Mouse (Mus musculus): ENCODE results near the gene Olfr1416. TPM values are rescaled to one million over a fixed set of nuclear protein-coding genes. Genes with fewer than 3 reads are reported as not detected.
A peak's percentile ranks its signal among the peaks of the same experiment; 100 is the strongest.

The Olfr1416 gene
- polyA plus RNA-seq, 1 experiment from 2014 or later = not detected

DNA sequence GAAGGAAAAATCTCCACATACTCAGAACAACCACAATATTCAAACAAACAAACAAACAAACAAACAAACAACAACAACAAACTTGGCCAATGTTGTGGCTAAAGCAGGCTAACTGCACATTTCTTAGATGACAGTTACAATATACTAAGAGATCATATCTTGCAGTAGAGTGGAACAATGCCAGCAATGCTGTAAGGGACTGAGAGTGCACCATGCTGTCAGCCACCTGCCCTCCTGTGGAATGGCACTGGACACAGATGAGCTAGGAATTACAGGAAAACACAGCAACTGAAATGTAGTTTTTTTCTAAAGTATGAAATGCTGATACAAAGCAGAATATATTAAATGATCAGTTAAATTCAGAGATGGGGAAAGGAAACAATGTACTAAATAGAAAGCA, 27.2 kb downstream of the Olfr1416 start:
- no peak overlapping the region for H3K27ac ChIP-seq (replicated peaks)
- H3K36me3 ChIP-seq = peaks cover 82% of the 10 kb centered on the region
- no peak overlapping the region for H3K4me3 ChIP-seq
- H3K4me1 ChIP-seq (replicated peaks) = no peaks in the 10 kb centered on the region
- H3K9ac ChIP-seq = no peak overlapping the region
- H3K4me2 ChIP-seq = no peak overlapping the region
- no peak for ATAC-seq (ENCODE audit: low FRiP score, low read depth)
- no peaks in the 10 kb centered on the region for H3K9me3 ChIP-seq
- no peaks in the 10 kb centered on the region for H3K27me3 ChIP-seq

GRCm38 (mm10) chr1:92453751-92454445, 31.0 kb downstream of the Olfr1416 start:
- 77% methylated on average over 8 of the region's 8 CpGs for WGBS
- no peak overlapping the region for H3K4me2 ChIP-seq
- no peak overlapping the region for H3K4me3 ChIP-seq
- H3K4me1 ChIP-seq (replicated peaks) = no peaks in the 10 kb centered on the region
- H3K9ac ChIP-seq = no peak overlapping the region
- ATAC-seq (ENCODE audit: low FRiP score, low read depth) = no peak
- H3K27me3 ChIP-seq = no peaks in the 10 kb centered on the region
- no peak overlapping the region for H3K27ac ChIP-seq (replicated peaks)
- no peaks in the 10 kb centered on the region for H3K9me3 ChIP-seq
- H3K36me3 ChIP-seq = peaks cover 81% of the 10 kb centered on the region

- no peak overlapping the region for H3K4me2 ChIP-seq
- H3K9me3 ChIP-seq = no peaks in the 10 kb centered on the region
- H3K9ac ChIP-seq = no peak overlapping the region
- no peak for ATAC-seq (ENCODE audit: low FRiP score, low read depth)
- H3K4me1 ChIP-seq (replicated peaks) = no peaks in the 10 kb centered on the region
- peaks cover 86% of the 10 kb centered on the region for H3K36me3 ChIP-seq
- no peak overlapping the region for H3K27ac ChIP-seq (replicated peaks)
- no peaks in the 10 kb centered on the region for H3K27me3 ChIP-seq
- 85% methylated on average over 3 of the region's 3 CpGs for WGBS
- H3K4me3 ChIP-seq = no peak overlapping the region
Measured at GRCm38 (mm10) chr1:92448293-92448692, 36.6 kb downstream of the Olfr1416 start.

DNA sequence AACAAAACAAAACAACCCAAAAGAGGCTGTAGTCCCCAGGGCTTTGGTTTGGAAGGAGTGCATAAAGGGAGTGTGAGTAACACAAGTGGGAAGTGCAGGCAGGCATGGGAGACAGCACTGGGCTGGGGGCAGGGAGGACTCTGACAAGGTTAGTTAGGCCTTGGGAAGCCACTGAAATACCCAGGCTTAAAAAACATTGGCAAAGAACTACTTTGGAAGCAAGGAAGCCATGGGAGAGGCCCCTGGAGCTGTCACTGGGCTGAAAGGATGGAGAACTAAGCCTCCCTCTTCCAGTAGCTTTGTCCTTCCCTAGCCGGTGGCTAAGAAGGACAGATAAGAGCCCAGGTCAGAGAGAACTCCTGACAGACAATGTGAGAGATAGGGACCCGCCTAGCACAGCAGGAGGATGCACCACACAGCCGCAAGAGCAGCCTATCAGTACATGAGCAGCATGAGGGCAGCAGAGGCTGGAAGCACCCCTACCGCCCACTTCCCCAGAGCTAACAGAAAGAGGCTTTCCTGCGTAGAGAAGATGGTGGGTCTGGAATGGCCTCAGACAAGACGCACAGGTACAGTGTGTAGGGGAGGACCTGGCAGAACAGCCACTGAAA, 43.4 kb downstream of the Olfr1416 start:
- peaks cover 49% of the 10 kb centered on the region for H3K36me3 ChIP-seq
- H3K9me3 ChIP-seq = no peaks in the 10 kb centered on the region
- 71% methylated on average over 6 of the region's 6 CpGs for WGBS
- H3K4me3 ChIP-seq = no peak overlapping the region
- H3K9ac ChIP-seq = no peak overlapping the region
- H3K27ac ChIP-seq (replicated peaks) = no peak overlapping the region
- H3K27me3 ChIP-seq = no peaks in the 10 kb centered on the region
- no peak overlapping the region for H3K4me2 ChIP-seq
- no peak for ATAC-seq (ENCODE audit: low FRiP score, low read depth)
- H3K4me1 ChIP-seq (replicated peaks) = peaks cover 22% of the 10 kb centered on the region

GRCm38 (mm10) chr1:92440066-92440750, 44.7 kb downstream of the Olfr1416 start:
- no peak for ATAC-seq (ENCODE audit: low FRiP score, low read depth)
- no peaks in the 10 kb centered on the region for H3K27me3 ChIP-seq
- 92% methylated on average over 9 of the region's 9 CpGs for WGBS
- H3K4me1 ChIP-seq (replicated peaks) = peaks cover 24% of the 10 kb centered on the region
- H3K9me3 ChIP-seq = no peaks in the 10 kb centered on the region
- H3K4me2 ChIP-seq = no peak overlapping the region
- peaks cover 37% of the 10 kb centered on the region for H3K36me3 ChIP-seq
- no peak overlapping the region for H3K4me3 ChIP-seq
- no peak overlapping the region for H3K9ac ChIP-seq
- H3K27ac ChIP-seq (replicated peaks) = no peak overlapping the region

GRCm38 (mm10) chr1:92437678-92438271, 47.1 kb downstream of the Olfr1416 start:
- 46% methylated on average over 9 of the region's 9 CpGs for WGBS
- Histone ChIP-seq H3K4me1 (replicated peaks) (peaks cover 24% of the 10 kb centered on the region), H3K4me2 (no peak overlapping the region), H3K9ac (no peak overlapping the region), H3K36me3 (peaks cover 22% of the 10 kb centered on the region), H3K9me3 (no peaks in the 10 kb centered on the region), H3K4me3 (no peak overlapping the region), H3K27ac (replicated peaks) (peak overlapping the region; percentile 43), H3K27me3 (no peaks in the 10 kb centered on the region)
- peak; percentile 73; the same call in 1 of the 2 replicates for ATAC-seq (ENCODE audit: low FRiP score, low read depth)

- H3K9me3 ChIP-seq = no peaks in the 10 kb centered on the region
- 45% methylated on average over 4 of the region's 4 CpGs for WGBS
Measured at GRCm38 (mm10) chr1:92436831-92437321, 48.0 kb downstream of the Olfr1416 start.

GRCm38 (mm10) chr1:92434986-92435385, 49.9 kb downstream of the Olfr1416 start:
- 91% methylated on average over 1 of the region's 1 CpGs for WGBS
- no peak overlapping the region for H3K9ac ChIP-seq
- ATAC-seq (ENCODE audit: low FRiP score, low read depth) = no peak

More at GRCm38 (mm10) chr1:92436831-92437321, 48.0 kb downstream of the Olfr1416 start:
- Histone ChIP-seq H3K27ac (replicated peaks) (peak overlapping the region; percentile 43), H3K4me1 (replicated peaks) (peaks cover 24% of the 10 kb centered on the region), H3K4me3 (no peak overlapping the region), H3K9ac (no peak overlapping the region), H3K27me3 (no peaks in the 10 kb centered on the region), H3K36me3 (peaks cover 16% of the 10 kb centered on the region; the same call in 1 of the 2 replicates), H3K4me2 (no peak overlapping the region)
- peak; percentile 31 for ATAC-seq (ENCODE audit: low FRiP score, low read depth)

GRCm38 (mm10) chr1:92432791-92433190, 52.1 kb downstream of the Olfr1416 start:
- H3K4me1 ChIP-seq (replicated peaks) = peaks cover 15% of the 10 kb centered on the region
- ATAC-seq (ENCODE audit: low FRiP score, low read depth) = no peak
- whole genome bisulfite sequencing = 73% methylated on average over 9 of the region's 9 CpGs
- no peak overlapping the region for H3K4me3 ChIP-seq
- no peaks in the 10 kb centered on the region for H3K9me3 ChIP-seq
- no peaks in the 10 kb centered on the region for H3K36me3 ChIP-seq
- H3K9ac ChIP-seq = no peak overlapping the region
- H3K4me2 ChIP-seq = no peak overlapping the region
- no peaks in the 10 kb centered on the region for H3K27me3 ChIP-seq
- no peak overlapping the region for H3K27ac ChIP-seq (replicated peaks)

More at GRCm38 (mm10) chr1:92434986-92435385, 49.9 kb downstream of the Olfr1416 start:
- H3K4me3 ChIP-seq = no peak overlapping the region
- no peaks in the 10 kb centered on the region for H3K27me3 ChIP-seq
- H3K27ac ChIP-seq (replicated peaks) = no peak overlapping the region
- no peak overlapping the region for H3K4me2 ChIP-seq
- no peaks in the 10 kb centered on the region for H3K9me3 ChIP-seq
- H3K4me1 ChIP-seq (replicated peaks) = peaks cover 24% of the 10 kb centered on the region
- peaks cover 7% of the 10 kb centered on the region; the same call in 1 of the 2 replicates for H3K36me3 ChIP-seq

- Histone ChIP-seq H3K27me3 (no peaks in the 10 kb centered on the region), H3K36me3 (no peaks in the 10 kb centered on the region), H3K9ac (no peak overlapping the region), H3K4me2 (no peak overlapping the region), H3K9me3 (no peaks in the 10 kb centered on the region), H3K4me3 (no peak overlapping the region), H3K4me1 (replicated peaks) (peaks cover 8% of the 10 kb centered on the region), H3K27ac (replicated peaks) (no peak overlapping the region)
- no peak for ATAC-seq (ENCODE audit: low FRiP score, low read depth)
- WGBS = 39% methylated on average over 4 of the region's 4 CpGs
Measured at GRCm38 (mm10) chr1:92432098-92432497, 52.8 kb downstream of the Olfr1416 start.

GRCm38 (mm10) chr1:92431420-92431819, 53.5 kb downstream of the Olfr1416 start:
- no peak overlapping the region for H3K4me3 ChIP-seq
- no peaks in the 10 kb centered on the region for H3K36me3 ChIP-seq
- peaks cover 1% of the 10 kb centered on the region for H3K4me1 ChIP-seq (replicated peaks)
- H3K9ac ChIP-seq = no peak overlapping the region
- no peak for ATAC-seq (ENCODE audit: low FRiP score, low read depth)
- no peak overlapping the region for H3K4me2 ChIP-seq
- no peak overlapping the region for H3K27ac ChIP-seq (replicated peaks)
- no peaks in the 10 kb centered on the region for H3K9me3 ChIP-seq
- WGBS = 76% methylated on average over 3 of the region's 3 CpGs
- H3K27me3 ChIP-seq = no peaks in the 10 kb centered on the region

GRCm38 (mm10) chr1:92430991-92431390, 53.9 kb downstream of the Olfr1416 start:
- H3K4me2 ChIP-seq = no peak overlapping the region
- WGBS = 89% methylated on average over 1 of the region's 1 CpGs
- H3K9ac ChIP-seq = no peak overlapping the region
- no peaks in the 10 kb centered on the region for H3K27me3 ChIP-seq
- H3K9me3 ChIP-seq = no peaks in the 10 kb centered on the region
- no peaks in the 10 kb centered on the region for H3K36me3 ChIP-seq
- ATAC-seq (ENCODE audit: low FRiP score, low read depth) = no peak
- H3K27ac ChIP-seq (replicated peaks) = no peak overlapping the region
- no peaks in the 10 kb centered on the region; the same call in 1 of the 2 replicates for H3K4me1 ChIP-seq (replicated peaks)
- no peak overlapping the region for H3K4me3 ChIP-seq

All from hindbrain, embryonic 15.5 days (tissue).